Mouse (Mus musculus) B cell, adult 2 months (primary cell): ENCODE measurements at regions not wholly inside any gene's neighbourhood (a gene's known extent, or its start where the extent isn't known, plus 50 kb on each side); places are given as distances from the start of the nearest gene placed in this dataset.

Experiments used
- DNase-seq, 2 experiments: peaks; one replicate each; pipeline ENCODE4 v3.0.0; 2022

DNA sequence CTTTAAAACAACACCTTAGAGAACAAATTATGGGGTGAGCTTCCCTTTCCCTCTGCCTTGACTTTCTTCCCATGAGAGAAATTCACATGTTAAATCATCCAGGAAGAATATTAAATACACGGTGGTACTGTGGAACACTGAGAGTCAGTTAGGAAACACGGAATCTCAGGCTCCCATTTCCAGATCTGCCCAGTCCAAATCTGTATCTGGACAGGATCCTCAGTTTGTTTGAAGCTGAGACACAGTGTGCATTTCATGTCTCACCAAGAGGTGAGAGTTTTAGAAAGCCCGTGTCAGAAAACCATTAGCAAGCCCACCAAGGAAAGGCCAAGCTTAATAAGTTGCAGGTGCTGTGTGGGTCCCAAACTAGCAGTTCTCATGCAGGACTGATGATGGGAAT is 204.2 kb upstream of the Rnaseh2b start:
- no peak for DNase-seq

DNA sequence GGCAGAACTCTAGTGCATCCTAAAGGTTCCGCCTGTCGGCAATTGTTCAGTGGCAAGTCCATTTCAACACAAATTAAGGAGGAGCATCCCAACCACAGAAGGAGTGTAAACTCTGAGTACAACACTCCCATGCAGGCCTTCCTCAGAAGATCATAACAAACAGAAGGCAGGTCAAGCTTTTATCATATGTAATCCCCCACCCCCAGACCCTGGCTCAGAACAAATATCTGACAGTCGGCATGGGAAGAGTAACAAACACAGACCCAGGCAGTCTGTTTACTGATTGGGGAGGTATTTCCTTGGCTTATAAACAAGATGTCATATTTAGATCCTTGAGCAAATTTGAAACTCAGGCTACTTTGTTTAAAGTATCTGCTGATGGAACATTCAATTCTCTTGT is 174.9 kb upstream of the Rnaseh2b start:
- DNase-seq: no peak

GRCm38 (mm10) chr14:62118542-62118953 is 173.8 kb upstream of the Rnaseh2b start:
- DNase-seq: no peak

GRCm38 (mm10) chr14:62128918-62129317 is 163.5 kb upstream of the Rnaseh2b start:
- no peak for DNase-seq

GRCm38 (mm10) chr14:62132353-62132816 is 160.0 kb upstream of the Rnaseh2b start:
- no peak for DNase-seq

DNA sequence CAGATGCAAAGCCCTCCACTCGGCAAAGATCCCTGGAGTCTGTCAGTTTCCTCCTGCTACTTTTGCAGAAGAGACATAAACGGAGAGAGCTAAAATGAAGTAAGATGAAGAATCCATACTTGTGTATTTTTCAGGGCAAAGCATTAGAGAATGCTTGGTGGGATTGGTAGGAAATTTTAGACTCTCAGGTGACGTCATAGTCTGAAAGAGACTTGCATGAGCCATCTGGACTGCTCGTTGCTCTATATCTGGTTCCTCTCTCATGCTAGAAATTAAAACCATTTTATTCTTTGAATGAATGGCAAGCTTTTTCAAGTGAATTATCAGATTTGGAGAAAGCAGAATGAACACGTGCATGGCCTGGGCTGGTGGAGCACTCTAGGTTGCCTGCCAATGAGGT is 154.4 kb upstream of the Rnaseh2b start:
- no peak for DNase-seq

DNA sequence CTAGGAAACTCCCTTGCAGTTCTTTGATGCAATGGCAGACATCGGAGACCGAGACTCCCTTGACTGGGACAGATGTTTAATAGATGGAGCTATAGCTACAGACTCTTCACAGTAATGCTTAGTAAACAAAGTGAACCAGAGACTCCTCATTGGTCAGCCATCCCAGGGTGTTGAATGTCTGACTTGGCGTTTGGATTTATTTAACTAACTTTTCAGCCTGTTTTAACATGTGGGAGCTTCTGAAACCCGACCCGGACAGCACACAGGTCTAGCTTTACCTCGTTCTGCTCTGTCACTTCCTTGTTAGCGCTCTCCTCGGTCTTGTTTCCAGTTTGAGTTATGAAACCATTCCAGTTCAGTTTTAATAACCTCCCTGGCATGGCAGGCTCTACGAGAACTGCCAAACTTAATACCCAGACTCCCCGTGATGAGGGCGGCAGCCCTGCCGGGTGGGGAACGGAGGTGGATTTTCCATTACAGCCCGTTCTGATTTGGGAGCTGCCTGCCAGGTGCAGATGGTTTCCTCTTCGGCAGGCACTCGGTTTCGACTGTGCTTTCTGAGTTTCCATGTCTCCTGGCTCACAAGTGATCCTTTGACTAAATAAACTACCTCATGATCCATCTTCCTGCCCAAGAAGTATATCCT is 147.9 kb upstream of the Rnaseh2b start:
- no peak for DNase-seq

DNA sequence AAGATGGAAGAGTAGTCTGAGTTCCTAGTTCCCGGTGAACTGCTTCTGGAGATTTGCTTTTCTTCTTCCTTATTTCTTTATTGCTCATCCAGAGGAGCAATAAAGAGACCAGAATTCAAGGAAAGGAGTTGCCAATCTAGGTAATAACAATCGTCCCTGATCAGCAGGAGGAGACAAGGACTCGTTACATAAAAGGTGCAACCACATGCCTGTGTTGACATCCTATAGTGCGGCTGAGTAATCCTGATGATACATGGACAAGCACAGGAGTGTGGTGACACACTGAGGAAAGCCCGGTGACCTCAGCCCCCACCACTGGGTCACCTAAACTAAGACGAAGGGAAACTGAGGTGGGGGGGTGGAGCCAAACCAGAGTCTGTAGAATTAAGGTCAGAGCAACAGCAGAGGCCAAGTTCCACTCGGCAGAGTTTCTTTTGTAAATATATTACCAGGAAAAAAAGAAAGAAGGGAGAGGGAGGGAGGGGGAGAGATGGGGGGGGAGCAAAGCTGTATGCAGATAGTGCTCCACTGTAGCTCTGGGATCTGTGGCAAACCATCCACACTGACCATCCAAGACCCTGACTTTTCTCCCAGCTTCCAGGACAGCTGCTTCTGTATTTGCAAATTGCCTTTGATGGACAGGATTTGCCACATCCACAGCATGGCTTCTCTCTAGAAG is 135.2 kb upstream of the Rnaseh2b start:
- no peak for DNase-seq

- no peak for DNase-seq
Observed at GRCm38 (mm10) chr14:62159690-62160089, 132.7 kb upstream of the Rnaseh2b start.

DNA sequence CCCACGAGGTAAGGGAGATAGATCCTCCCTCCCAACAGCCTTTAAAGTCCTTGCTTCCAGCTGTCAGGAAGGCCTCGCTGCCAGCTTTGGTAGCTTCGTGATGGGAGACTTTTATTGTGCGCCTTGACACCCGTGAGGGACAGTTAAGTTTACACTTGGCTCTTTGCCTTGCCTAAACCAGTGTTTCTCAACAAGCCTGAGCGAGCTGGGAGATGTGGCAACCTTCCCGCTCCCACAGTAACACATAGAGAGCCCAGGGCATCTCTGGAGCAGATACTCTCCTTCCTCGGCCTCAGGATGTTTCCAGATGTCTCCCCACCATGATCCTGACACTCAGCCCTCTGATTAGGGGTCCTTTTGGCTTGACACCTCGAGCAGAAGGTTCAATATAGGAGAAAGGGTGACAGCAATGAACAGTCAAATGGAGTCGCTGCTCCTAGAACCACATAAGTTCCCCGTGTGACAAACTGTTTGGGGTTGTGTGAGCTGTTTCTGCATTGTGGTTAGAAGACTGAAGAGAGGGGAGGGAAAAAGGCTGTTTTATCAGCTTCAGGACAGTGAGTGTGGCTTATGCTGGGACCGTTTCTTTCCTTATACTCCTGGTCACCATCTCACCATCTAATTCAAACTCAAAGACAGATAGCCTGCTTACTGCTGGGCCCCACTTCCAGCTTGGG is 129.1 kb upstream of the Rnaseh2b start:
- no peak for DNase-seq

- no peak for DNase-seq
Observed at GRCm38 (mm10) chr14:62164918-62165317, 127.5 kb upstream of the Rnaseh2b start.

GRCm38 (mm10) chr14:62166006-62166405 is 126.4 kb upstream of the Rnaseh2b start:
- DNase-seq: no peak

GRCm38 (mm10) chr14:62166596-62166995 is 125.8 kb upstream of the Rnaseh2b start:
- DNase-seq: no peak

DNA sequence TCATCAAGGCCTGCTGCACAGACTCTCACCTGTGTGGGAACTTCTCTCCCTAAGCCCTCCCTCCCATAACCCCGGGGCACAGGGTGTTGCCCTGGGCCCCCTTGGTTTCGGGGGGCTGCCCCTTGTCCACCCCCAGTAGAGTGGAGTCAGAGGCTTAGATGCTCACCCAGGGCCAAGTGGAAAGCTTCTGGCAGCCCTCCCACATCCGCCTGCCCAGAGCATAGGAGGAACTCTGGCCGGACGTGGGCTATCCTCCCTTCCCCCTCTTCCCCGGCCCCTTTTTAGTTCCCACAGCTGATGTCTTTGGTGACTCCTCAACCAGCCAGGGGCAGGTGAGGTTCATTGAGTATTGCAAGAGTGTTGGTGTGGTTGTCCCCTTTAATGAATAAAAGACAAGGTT is 125.3 kb upstream of the Rnaseh2b start:
- DNase-seq: no peak

DNA sequence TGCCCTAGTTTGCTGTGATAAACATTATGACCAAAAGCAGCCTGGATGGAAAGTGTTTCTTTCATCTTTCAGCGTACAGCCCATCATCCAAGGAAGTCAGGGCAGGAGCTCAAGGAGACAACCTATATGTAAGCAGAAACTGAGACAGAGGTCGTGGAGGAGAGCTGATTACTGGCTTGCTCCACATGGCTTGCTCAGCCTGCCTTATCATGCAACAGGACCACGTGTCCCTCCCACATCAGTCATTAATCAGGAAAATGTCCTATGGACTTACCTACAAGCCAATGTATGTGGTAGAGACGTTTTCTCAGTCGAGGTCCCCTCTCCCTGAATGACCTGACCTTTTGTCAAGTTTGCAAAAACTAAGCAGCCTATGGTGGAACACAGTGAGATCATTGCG is 123.7 kb upstream of the Rnaseh2b start:
- DNase-seq: no peak

GRCm38 (mm10) chr14:62170385-62170784 is 122.0 kb upstream of the Rnaseh2b start:
- DNase-seq: no peak

DNA sequence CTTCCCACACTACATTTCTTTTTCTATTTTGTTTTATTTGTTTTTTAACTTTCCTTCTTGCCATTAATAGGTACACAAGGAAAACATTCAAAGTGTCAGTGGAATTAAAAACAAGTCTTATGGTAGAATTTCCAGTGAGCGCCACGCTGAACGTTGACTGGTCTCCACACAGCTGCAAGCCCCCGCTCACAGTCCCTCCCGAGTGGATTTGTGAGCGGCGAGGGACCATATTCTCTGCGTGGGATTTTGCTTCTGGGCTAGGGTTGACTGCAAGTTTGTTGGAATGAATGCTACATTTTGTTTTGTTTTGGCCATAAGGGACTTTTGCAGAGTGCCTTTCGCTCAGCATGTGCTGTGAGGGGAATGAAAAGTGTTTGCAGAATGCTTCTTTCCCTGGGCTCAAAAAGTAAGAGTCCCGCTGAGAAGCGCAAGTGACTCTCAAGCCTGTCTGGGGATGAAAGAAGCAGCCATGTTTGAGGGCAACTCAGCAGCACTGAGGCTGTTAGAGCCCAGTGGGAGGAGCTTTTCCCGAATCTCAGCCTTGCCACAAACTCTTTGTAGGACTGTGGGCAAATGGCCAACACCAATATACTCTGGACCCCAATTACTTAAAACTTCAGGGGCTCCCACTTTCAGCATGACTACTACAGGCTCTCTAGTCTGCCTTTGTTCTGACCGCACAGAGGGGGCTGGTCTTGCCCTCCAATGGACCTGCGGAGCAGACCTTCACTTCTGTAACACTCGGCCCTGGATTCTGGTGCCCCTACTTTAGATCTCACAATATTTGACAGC is 120.9 kb upstream of the Rnaseh2b start:
- no peak for DNase-seq

DNA sequence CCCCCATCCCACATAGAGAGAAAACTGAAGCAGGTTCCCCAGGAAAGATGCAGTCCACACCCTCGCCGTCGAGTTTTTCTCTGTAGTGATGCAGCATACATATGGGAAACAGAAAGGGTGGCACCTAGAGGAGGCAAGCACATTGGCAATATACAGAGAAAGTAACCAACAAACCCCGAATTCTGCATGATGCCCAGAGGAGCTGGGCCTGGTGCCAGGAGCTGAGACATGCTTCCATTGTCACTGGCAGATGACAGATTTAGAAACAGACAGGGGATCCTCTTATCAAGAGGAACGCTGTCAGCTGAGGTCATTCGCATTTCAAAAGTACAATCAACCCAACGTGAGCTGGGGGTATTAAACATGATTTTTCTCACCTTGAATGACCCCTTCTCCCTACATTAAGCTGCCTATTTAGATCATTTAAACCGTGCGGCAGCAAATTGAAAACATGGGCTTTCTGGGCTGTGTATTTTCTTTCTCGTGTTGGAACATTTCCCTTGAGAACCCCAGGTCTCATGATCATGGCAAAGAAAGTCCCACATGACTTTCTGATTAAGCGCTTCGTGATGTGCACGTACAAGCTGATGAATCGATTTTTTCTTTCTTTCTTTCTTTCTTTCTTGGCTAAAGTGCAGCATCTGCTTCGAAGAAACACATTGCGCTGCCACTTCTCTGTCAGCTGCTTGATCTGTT is 118.4 kb upstream of the Rnaseh2b start:
- DNase-seq: no peak

DNA sequence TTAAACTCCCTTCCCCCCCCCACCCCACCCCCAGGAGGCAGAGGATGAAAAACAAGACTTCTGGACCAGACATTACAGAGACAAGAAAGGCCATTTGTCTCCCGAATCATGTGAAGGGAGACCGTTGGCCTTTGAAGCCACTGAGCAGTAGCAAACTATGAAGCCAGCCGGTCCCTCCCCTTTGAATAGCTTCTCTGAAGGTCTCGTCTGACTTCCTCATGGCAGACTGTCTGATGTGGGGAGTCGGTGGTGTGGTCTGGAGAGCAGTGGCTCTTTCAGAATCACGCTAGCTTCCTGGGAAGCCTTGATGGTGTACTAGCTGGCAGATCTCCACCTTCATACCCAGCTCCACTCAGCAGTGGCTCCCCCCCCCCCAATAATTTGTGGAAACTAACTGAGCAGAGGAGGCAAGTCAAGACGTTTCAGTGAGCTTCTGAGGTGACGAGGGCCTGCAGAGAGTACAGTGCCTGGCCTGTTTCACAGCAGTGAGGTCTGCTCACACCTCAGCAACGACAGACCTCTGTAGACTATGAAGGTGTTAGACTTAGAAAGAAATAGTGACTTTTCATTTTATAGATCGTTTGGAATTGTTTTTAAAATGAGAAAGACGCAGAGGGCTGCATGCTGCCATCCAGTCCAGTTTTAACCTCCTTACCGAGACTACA is 116.9 kb upstream of the Rnaseh2b start:
- no peak for DNase-seq

GRCm38 (mm10) chr14:62177509-62177908 is 114.9 kb upstream of the Rnaseh2b start:
- no peak for DNase-seq

- DNase-seq: no peak
Observed at GRCm38 (mm10) chr14:62187360-62187759, 105.0 kb upstream of the Rnaseh2b start.
